Mouse (Mus musculus) stomach, postnatal 0 days (tissue): ENCODE measurements at regions not wholly inside any gene's neighbourhood (a gene's known extent, or its start where the extent isn't known, plus 50 kb on each side); places are given as distances from the start of the nearest gene placed in this dataset.

Experiments used
- ATAC-seq: fragments of 200-750 bp; cut with Nextera tagmentation; 2 replicates; pipeline ENCODE4 v1.8.0; 2017; ENCODE audit not compliant: low FRiP score, low TSS enrichment
- DNase-seq: peaks from one replicate; pipeline ENCODE4 v3.0.0-alpha.2; 2016; ENCODE audit warnings: low spot score
- H3K27ac ChIP-seq: fragments of 300-500 bp; sonication (generic); replicated peaks from 2 replicates; pipeline ENCODE4 v1.5.1; 2014; ENCODE audit warnings: mild to moderate bottlenecking, control low read depth
- H3K27me3 ChIP-seq: fragments of 300-500 bp; sonication (generic); 2 replicates; pipeline ENCODE4 v1.6.1; 2014; ENCODE audit warnings: low read length; ENCODE audit not compliant: control insufficient read depth, insufficient read depth
- H3K36me3 ChIP-seq: fragments of 300-500 bp; sonication (generic); 2 replicates; pipeline ENCODE4 v1.6.1; 2014; ENCODE audit warnings: low read length, mixed read lengths; ENCODE audit not compliant: control insufficient read depth, insufficient read depth
- H3K4me1 ChIP-seq: fragments of 300-500 bp; sonication (generic); replicated peaks from 2 replicates; pipeline ENCODE4 v1.6.1; 2014; ENCODE audit warnings: antibody characterized with exemption; ENCODE audit not compliant: control insufficient read depth, insufficient read depth
- H3K4me2 ChIP-seq: fragments of 300-500 bp; sonication (generic); replicated peaks from 2 replicates; pipeline ENCODE4 v1.6.1; 2014; ENCODE audit warnings: low read depth, mild to moderate bottlenecking, control low read depth, moderate library complexity
- H3K4me3 ChIP-seq: fragments of 300-500 bp; sonication (generic); 2 replicates; pipeline ENCODE4 v1.5.1; 2014; ENCODE audit warnings: low read depth, low read length, control low read depth
- H3K9ac ChIP-seq: fragments of 300-500 bp; sonication (generic); 2 replicates; pipeline ENCODE4 v1.6.1; 2014; ENCODE audit warnings: mild to moderate bottlenecking, low read length, control low read depth, mixed read lengths
- H3K9me3 ChIP-seq: fragments of 300-500 bp; sonication (generic); 2 replicates; pipeline ENCODE4 v1.6.1; 2016; ENCODE audit warnings: low read length; ENCODE audit not compliant: control insufficient read depth
- CTCF ChIP-seq: IDR thresholded peaks from 2 replicates; pipeline ENCODE4 v1.5.1; 2016; ENCODE audit warnings: antibody characterized with exemption, low read depth, mild to moderate bottlenecking, moderate library complexity
- EP300 ChIP-seq: optimal IDR thresholded peaks from 2 replicates; pipeline ENCODE3; 2016; ENCODE audit warnings: antibody characterized with exemption
- WGBS: fragments of 180-500 bp; shearing (Covaris S2); extraction: QIAGEN DNeasy Blood & Tissue Kit; methylation state at CpG from one replicate; pipeline ENCODE4 v1.1.7; 2014; 5-methylcytosine and 5-hydroxymethylcytosine counted together

DNA sequence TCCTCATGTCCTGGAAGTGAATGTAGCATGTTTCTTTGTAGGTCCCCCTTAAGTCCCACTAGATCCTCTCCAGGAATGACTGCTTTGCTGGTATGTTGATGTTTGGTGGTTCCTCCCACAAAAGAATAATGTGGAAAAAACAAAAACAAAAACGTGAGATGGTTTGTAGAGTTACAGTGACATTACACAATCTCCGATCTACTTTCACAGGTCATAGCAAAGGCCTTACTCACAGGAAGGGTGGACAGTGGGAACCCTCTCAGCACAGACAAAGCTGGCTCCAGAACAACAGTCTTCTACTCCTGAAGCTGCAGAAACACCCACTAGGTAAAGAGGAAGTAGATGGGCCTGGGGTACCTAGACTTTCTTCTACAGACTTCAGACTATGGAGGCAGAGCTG, 122.2 kb downstream of the Cog6 start:
- DNase-seq: no peak
- Histone ChIP-seq H3K4me1 (no peaks in the 10 kb centered on the region), H3K36me3 (no peaks in the 10 kb centered on the region), H3K27me3 (no peaks in the 10 kb centered on the region), H3K9me3 (no peaks in the 10 kb centered on the region), H3K9ac (no peak overlapping the region), H3K27ac (no peak overlapping the region), H3K4me2 (no peak overlapping the region), H3K4me3 (no peak overlapping the region)
- ATAC-seq: no peak
- no peak for TF ChIP-seq EP300
- 84% methylated on average over 2 of the region's 2 CpGs for WGBS

- Histone ChIP-seq H3K4me2 (no peak overlapping the region), H3K27me3 (no peaks in the 10 kb centered on the region), H3K4me1 (no peaks in the 10 kb centered on the region), H3K36me3 (no peaks in the 10 kb centered on the region), H3K27ac (no peak overlapping the region), H3K4me3 (no peak overlapping the region), H3K9me3 (no peaks in the 10 kb centered on the region), H3K9ac (no peak overlapping the region)
- 51% methylated on average over 4 of the region's 4 CpGs for WGBS
- DNase-seq (no peak), ATAC-seq (no peak)
- no peak for TF ChIP-seq EP300
- no peak for TF ChIP-seq CTCF
These were observed 127.8 kb downstream of the Cog6 start for GRCm38 (mm10) chr3:52889156-52889715.

DNA sequence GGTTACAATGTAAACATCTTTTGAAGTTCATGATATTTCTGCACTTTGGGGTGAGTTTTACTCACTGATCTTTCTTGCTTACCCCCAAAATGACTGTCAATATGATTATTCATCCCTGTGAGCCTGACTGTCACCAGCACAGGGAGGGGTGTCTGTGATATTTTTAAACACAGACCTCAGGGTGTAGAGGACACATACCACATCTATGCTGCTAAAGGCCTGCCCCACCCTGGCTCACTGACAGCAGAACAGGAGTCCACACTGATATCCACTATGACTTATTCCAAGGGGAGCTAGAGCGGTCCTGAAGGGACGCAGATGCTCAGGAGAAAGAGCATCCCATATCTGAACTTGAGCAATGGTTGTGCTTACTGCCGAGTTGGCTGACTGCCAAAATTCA, 135.1 kb downstream of the Cog6 start:
- Histone ChIP-seq H3K9ac (no peak overlapping the region), H3K27ac (no peak overlapping the region), H3K4me2 (no peak overlapping the region), H3K4me1 (no peaks in the 10 kb centered on the region), H3K9me3 (no peaks in the 10 kb centered on the region), H3K27me3 (no peaks in the 10 kb centered on the region), H3K36me3 (no peaks in the 10 kb centered on the region), H3K4me3 (no peak overlapping the region)
- no peak for DNase-seq
- TF ChIP-seq CTCF (no peak), EP300 (no peak)
- WGBS: 77% methylated on average over 3 of the region's 3 CpGs
- no peak for ATAC-seq

- Histone ChIP-seq H3K4me2 (no peak overlapping the region), H3K27me3 (no peaks in the 10 kb centered on the region), H3K9me3 (no peaks in the 10 kb centered on the region), H3K9ac (no peak overlapping the region), H3K27ac (no peak overlapping the region), H3K4me1 (no peaks in the 10 kb centered on the region), H3K4me3 (no peak overlapping the region), H3K36me3 (no peaks in the 10 kb centered on the region)
- DNase-seq (no peak), ATAC-seq (no peak)
- WGBS: 74% methylated on average over 4 of the region's 4 CpGs
- TF ChIP-seq CTCF (no peak), EP300 (no peak)
These were observed 135.9 kb downstream of the Cog6 start for GRCm38 (mm10) chr3:52881139-52881538.

- WGBS: 61% methylated on average over 10 of the region's 10 CpGs
- no peak for DNase-seq
These were observed 137.3 kb downstream of the Cog6 start for GRCm38 (mm10) chr3:52879700-52880099.

DNA sequence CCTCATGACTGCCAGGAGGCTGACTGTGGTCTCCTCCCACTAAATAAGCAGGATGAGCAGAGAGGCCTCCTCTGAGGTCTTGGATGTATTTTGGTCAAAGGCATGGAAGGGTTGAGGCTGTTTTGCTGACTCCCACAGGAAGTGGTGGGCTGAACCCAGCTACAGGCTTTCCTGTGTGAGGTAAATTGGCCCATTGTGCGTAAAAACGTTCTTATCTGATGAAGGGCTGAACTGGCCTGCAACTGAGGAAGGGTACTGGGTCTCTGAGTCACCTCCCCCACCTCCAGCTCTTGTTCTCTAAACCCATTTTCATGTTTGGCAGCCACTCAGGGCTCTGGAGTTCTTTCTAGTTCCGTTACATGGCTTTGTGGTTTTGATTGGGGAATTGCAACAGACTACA, 138.7 kb downstream of the Cog6 start:
- no peak for TF ChIP-seq EP300
- TF ChIP-seq CTCF: no peak
- ATAC-seq (no peak), DNase-seq (no peak)
- no peak overlapping the region for H3K27ac ChIP-seq
- H3K9me3 ChIP-seq: no peaks in the 10 kb centered on the region
- H3K4me1 ChIP-seq: no peaks in the 10 kb centered on the region
- WGBS: 50% methylated on average over 3 of the region's 3 CpGs
- no peaks in the 10 kb centered on the region for H3K36me3 ChIP-seq
- H3K4me3 ChIP-seq: no peak overlapping the region
- no peaks in the 10 kb centered on the region for H3K27me3 ChIP-seq
- H3K9ac ChIP-seq: no peak overlapping the region
- H3K4me2 ChIP-seq: no peak overlapping the region

More at GRCm38 (mm10) chr3:52879700-52880099, 137.3 kb downstream of the Cog6 start:
- no peaks in the 10 kb centered on the region for H3K9me3 ChIP-seq
- no peak for TF ChIP-seq CTCF
- no peak for TF ChIP-seq EP300
- H3K4me3 ChIP-seq: no peak overlapping the region
- no peak overlapping the region for H3K9ac ChIP-seq
- H3K36me3 ChIP-seq: no peaks in the 10 kb centered on the region
- no peaks in the 10 kb centered on the region for H3K27me3 ChIP-seq
- H3K27ac ChIP-seq: no peak overlapping the region
- no peak for ATAC-seq
- no peaks in the 10 kb centered on the region for H3K4me1 ChIP-seq
- H3K4me2 ChIP-seq: no peak overlapping the region
